Mouse (Mus musculus) adipocyte (in vitro differentiated cells): ENCODE results near the gene Etfa.
A peak's percentile ranks its signal among the peaks of the same experiment; 100 is the strongest.

ENCODE experiments used
- DNase-seq: peaks from one replicate; pipeline ENCODE4 v3.0.0-alpha.2; 2016; ENCODE audit warnings: low spot score

Etfa gene

DNA sequence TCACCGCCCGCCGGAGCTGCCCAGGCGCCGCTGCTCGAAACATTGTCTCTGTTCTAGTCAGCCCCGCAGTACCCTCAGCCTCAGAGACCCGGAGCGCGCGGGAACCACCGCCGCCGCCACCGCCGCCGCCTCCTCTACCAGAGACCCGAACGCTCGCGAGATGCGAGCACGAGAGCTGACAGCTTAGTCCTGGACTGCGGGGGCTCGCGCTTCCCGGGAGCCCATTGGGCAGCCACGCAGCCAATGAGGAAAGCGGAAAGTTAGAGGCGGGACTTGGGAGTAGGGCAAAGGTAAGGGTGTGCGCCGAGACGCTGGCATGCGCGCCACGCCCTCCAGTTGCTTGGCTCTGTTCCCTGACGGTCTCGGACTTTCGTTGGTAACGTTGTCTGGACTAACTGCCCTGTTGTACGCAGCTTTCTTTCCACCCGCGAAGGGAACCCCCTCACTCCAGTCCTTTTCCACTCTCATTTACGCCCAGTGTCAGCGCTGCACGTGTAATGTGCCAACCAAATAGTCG is at the start of gene Etfa:
TSS of gene Etfa (minus strand) at position 217 of the 517 bp plus-strand sequence.
- DNase-seq, result peak; percentile 98

DNA sequence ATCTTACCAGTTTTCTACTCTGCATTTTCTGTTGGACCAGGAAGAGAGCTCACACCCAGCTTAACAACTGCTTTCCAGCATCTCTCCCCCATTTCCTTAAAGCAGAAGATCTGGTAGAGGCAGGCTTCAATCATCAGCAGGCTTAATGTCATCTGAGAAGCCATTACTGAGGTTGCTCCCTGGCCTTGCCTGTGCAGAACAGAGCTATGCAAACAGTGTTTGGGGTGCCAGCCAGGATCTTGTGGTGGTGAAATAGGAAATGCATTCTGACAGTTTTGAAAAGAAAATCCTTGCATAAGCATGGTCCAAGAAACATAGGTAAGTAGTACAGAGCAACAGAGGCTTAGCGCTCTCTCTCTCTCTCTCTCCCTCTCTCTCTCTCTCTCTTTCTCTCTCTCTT is 48.9 kb upstream of the Etfa start:
- peak; percentile 45 for DNase-seq

DNA sequence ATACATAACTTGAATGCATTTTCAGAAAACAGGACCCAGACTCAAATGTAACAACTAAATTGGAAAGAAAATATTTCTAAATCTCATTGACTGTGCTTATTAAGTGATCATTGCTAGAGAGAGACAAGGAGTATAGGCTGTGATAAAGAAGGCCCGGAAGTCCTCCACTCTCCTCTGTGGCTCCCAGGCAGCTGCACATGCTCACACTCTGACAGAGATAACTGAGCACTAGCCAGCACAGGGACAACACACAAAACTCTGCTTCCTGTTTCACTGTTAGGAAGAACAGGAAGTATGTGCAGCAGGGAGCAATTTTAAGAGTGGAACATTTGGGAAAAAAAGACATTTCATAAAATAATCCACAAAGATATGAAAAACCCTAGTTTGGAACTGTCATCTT is 42.9 kb upstream of the Etfa start:
- DNase-seq, result no peak

DNA sequence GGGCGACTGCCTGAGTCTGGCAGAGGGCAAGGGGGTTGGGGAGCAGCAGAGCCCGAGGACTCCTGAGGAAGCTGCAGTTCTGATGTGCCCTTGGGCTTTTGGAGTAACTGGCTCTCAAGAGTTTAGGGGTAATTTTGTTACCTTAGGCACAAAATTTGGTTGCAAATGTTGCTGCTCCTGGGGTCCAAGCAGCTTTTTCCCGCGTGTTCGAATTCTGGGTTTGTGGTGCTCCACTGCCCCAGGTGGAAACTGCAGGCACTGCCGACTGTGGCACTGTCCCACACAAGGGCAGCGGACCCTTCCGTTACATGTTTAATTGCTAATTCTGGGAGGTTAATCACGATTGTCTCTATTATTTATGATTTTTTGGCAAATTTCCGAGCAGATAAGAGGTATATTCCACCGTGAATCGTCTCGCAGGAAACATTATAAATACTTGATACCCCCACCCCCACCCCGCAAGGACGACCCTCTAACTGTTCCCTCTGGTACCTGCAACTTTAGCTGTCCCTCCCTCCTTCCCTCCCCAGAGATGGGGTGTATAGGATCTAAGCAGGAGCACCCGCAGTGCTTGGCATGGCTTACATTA is 37.4 kb upstream of the Etfa start:
- DNase-seq, result no peak

DNA sequence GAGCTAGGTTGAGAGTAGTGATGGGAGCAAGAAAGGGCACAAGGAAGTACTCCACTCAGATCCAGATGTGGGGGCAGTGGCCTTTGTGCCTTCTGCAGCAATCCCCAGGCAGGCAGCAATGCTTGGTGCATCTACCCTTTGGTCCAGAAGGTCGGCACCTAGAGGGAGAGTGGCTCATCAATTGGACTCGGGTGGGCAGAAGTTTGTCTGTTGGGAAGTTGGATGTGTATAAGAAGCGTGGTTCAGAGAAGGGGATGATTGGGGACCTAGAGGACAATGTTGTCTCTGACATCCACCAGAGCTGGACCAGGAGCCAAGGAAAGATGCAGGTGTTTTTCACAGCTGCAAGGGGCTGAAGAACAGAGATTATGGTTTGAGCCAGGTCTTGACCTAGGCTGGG is 36.8 kb upstream of the Etfa start:
- no peak for DNase-seq

DNA sequence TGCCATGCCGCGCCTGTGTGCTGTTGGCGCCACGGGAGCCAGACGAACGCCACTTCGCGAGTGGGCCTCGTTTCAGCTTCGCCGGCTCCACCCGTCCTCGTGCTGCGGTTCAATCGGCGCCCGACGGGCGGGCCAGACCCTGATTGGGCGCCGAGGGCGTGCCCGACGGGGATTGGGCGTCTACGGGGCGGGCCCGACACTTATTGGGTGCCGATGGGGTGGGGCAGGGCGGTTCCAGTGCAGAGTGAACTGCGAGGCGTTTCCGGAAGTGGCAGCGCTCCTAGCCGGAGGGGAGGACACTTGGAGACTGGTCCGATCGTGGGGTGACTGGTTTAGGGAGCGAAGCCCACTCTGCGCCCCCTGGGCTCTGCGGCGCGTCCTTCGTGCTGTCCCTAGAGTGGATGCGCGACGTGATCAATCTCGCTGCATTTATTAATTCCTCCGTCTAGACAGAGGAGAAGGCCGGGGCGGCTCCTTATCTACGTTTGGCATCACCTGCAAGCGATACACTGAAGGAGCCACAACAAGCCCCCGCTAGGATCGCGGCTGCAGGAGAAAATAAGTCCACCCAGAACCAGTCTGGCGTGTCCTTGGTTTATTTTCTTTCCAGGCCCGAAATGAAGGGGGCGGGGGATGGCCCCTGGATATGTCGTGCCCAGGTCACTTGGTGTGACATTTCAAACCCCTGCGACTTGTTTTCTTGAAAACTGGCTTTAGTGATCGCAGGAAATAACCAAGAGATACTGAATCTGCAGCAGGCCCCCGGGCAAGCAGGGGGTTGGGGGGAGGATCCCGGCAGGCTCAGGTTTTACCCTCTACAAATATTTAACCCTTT is 34.4 kb upstream of the Etfa start:
- no peak for DNase-seq

DNA sequence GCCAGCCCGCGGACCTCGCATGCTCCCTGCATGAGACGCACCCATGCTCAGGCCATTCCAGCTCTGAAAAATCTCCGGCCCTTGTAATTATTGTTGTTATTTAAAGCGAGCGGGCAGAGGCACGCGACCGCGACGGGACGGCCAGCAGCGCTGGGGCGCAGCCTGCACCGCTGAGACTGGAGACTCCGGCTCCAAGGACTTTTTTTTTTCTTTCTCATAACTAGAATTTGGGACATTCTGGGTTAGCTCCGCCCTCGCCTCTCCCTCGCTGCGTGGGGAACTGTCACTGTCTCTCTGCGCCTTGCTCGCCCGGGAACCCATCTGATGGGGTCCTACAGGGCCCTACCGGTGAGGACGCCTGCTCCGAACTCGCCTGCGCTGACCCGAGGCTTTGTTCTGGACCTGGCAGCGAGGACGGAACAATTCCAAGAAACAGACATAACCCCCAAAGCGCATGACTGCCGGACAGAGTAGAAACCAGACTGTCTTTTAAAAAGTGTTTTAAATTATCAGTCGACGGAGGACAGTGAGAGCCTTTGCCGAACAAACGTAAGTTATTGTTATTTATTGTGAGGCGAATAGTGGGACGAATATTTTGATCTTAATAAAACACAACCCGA is 33.6 kb upstream of the Etfa start:
- no peak for DNase-seq

DNA sequence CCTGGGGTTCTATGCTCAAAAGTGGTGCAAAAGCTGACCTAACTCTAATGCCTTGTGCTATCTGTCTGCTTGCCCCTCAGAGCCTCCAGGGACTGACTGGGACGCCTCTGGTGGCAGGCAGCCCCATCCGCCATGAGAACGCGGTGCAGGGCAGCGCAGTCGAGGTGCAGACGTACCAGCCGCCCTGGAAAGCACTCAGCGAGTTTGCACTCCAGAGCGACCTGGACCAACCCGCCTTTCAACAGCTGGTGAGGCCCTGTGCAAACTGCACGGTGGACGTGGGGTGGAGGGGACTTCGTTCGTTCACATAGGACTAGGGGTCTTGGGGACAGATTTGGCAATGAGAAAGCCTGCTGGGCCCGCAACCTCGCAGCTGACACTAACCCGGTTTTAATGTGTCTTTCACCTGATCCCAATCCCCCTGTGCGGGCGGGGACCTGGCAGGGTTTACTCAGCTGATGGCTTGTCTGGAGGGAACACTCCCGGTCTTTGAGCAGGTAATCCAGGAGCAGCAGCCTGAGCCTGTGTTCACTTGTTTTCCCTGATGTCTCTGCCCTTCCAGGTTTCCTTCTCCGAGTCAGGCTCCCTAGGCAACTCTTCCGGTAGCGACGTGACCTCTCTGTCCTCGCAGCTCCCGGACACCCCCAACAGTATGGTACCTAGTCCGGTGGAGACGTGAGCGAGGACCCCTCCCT is 33.0 kb upstream of the Etfa start:
- no peak for DNase-seq

DNA sequence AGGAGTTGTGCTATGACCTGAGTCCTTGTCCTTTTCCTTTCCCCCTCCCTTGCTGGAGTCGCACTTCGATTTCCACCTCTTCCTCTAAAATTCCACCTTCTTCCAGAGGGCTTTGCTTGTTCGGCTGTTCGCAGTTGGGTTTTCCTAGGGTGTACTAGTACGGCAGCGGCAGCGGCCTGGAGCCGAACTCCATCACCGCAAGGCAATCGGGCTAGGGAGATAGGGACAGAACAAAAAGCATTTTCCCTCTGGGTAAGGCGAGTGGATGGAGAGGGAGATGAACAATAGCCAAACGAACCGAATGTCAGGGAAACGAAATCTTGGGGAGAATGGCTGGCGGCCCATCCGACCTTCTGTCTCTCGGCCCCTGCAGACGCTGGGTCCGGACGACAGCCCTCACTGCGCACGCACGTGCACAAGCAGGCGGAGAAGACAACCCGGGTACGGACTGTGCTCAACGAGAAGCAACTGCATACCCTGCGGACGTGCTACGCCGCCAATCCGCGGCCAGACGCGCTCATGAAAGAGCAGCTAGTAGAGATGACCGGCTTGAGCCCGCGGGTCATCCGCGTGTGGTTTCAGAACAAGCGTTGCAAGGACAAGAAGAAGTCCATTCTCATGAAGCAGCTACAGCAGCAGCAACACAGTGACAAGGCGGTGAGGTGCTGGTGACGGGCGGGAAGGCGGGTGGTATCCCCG is 31.8 kb upstream of the Etfa start:
- no peak for DNase-seq

DNA sequence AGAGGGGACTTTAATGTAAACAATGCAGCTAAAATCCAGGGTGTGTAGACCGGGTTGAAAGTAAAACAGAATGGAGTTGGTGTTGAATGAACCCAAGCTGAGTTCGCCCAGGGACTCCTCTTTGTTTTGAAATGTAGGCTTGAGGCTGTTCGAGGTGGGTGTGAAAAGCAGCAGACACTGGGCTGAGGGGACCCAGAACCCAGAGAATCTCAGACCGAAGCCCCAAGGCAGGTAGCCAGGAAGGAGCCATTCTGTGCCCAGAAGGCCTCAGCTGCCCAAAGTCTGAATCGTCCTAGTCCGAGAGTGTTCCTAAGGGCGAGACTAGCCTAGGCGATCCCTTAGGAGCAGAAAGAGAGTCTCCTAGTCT is 31.3 kb upstream of the Etfa start:
- no peak for DNase-seq

DNA sequence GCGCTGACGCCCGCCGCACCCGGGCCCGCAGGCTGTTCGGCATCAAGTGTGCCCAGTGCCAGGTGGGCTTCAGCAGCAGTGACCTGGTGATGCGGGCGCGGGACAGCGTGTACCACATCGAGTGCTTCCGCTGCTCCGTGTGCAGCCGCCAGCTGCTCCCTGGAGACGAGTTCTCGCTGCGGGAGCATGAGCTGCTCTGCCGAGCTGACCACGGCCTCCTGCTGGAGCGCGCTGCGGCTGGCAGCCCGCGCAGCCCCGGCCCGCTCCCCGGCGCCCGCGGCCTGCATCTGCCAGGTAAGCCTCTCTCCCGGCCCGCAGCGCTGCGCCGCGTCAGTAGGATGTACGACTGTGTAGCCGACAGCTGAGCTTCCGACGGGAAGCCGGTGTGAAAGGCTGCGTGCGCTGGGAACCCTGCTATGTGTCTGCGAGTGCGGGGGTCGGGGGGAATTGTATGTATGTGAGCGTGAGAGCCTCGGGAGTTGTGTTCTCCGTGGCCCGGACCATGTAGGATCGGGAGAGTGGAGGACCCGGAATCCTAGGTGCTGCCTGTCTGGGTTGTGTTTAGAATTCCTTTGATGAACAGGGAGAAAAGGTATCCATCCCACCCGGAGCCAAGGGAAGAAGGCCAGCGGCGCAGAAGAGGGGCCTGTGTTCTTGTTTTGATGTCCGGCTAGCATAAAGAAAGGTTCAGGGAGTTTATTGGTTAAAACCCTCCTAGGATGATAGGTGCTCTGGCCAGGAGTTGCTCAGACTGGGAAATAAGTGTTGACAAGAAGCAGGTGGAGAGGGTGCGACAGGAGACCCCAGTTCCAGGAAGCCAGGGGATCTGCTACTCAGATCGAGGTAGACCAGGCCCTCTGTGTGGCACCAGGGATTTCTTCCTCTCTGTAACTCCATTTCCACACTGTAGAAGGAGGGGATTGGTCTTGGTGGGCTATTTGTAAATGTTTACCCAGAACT is 30.6 kb upstream of the Etfa start:
- no peak for DNase-seq

DNA sequence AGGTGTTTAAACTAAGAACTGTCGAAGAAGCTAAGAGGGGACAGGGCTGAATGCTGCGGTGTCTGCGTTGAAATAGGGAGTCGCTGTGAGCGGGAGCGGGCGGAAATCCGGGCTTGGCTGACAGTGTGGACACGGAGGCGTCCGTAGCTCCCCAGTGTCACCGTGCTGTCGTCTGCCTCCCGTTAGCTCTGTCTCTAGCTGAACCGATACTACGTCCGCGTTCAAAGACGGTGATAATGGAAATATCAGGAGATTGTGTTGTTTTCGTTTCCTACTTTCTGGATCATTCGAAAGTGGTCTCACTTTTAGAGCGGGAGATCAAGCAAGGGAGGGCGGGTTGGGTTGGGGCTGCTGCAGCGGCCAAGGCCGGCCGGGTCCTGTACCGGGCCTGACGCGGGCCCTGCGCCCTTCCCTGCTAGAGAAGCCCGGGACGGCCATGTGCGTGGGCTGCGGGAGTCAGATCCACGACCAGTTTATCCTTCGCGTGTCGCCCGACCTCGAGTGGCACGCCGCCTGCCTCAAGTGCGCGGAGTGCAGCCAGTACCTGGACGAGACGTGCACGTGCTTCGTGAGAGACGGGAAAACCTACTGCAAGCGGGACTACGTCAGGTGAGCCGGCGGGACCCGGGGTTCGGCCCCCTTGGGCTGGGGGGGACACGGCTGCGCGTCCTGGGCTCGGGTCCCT is 29.8 kb upstream of the Etfa start:
- no peak for DNase-seq

DNA sequence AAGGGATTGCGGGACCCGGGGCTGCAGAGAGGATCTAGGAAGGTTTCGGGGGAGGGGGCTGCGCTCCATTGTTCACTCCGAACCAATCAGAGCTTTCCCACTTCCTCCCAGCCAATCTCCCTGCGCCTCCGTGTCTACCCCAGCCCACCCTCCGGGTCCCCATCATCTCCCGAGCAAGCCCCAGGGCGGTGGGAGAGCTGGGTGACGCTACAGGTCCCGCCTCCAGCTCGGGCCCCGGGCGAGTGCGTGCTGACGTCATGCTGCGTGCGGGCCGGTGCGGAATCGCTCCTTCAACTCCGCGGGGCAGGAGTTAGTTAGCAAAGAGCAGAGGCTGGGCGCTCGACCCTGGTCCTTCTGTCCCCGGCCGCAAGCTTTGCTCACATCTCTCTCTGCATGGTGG is 28.8 kb upstream of the Etfa start:
- peak; percentile 40 for DNase-seq

DNA sequence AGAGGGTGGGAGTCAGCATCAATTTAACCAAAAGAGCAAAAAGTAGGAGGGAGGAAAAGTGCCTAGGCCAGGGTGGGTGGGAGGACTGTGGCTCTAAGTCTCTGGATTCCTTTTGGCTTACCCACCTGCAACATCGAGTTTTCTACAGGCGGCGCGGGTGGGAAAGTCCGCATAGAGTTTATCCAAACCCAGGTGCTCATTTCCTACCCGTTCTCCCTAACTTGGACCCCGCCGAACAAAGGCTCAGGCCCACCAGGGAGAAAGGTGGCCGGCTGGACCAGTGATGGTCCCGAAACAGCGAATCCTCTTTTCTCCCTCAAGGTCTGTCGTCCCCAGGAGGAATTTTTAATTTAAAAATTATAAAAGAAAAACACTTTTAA is 28.3 kb upstream of the Etfa start:
- no peak for DNase-seq

DNA sequence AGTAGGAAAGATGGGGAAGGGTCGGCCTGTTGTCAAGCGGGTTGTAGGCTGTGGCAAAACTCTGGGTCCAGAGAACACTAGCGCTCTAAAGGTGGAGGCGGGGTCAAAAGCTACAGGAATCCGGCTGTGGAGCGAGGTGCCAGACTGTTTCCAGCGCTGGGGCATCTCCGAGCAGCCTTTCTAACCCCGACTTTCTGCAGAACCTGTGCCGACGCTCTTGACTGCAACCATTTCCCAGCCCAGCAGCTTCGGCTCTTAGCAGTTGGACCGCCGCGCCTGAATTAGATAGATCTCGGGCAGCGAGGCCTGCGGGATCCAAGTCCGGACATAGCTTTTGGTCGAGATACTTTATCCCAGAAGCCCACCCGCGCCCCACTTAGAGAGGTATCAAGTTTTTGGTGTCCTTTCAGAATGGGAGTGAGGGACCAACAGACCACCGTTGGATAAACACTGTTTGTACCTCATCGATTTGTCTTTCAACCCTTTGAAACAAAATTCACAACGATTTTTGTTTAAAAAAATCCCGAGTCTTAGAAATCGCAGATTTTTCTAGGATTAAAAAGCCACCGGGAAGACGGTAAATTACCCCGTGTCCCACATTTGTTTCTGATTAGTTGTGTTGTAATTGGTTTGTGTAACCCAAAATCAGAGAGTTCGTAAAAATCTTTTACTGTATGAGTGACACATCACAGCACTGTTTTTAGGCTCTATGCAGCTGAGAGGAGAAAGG is 27.8 kb upstream of the Etfa start:
- no peak for DNase-seq

DNA sequence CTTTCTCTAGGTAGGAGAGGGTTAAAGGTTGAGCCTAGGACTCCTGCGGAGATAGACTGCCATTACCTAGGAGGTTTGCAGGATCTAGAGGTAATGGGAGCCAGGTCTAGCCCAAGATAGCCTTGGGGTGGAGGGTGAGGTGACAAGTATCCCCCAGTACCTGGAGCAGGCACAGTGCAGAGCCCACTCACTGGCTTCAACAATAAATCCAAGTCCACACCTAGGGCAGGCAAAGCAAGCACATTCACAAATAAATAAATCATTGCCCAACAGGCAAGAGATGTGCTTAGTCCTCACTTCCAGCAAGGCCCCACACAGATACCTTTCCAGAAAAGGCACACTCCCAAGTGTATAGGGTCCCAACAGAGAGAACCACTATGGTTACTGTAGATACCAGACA is 27.0 kb upstream of the Etfa start:
- DNase-seq, result no peak

DNA sequence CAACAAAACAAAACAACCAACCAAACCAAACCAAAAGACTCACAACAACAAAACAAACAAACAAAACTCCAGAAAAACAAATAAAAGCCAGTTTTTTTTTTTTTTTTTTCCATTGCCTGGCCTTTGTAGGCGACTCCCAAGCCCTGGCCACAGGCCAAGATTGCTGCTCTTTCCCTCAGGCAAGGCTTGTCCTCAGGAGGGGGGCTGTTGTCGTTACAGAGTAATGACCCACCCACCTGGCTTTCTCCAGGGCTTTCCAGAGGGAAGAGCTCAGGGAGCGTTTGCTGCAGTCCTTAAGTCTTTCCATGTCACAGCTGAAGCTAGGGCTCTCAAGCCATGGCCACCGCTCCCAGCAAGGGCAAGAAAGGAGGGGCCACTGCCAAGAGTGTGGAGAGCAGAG is 26.3 kb upstream of the Etfa start, which contains the start of gene Isl2:
TSS of gene Isl2 (plus strand) at position 296 of the 400 bp plus-strand sequence.
- peak; percentile 64 for DNase-seq

DNA sequence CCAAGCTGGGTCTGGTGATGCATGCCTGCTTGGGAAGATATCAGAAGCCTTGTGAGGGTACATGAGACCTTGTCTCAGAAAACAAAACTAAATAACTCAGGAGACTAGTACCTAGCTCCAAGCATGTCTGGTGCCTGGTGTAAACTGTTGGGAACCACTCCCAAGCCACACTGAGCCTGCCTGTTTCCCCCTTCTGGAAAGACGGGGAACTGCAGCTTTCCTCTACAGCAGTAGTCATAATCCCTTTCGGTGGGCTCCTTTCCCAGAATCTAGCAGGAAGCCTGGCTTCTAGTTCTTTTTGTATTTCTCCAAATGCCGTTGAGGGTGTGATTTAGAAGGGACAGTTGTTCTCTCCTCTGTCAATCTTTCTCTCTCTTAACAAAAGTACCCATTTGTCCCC is 23.9 kb upstream of the Etfa start:
- peak; percentile 57 for DNase-seq

DNA sequence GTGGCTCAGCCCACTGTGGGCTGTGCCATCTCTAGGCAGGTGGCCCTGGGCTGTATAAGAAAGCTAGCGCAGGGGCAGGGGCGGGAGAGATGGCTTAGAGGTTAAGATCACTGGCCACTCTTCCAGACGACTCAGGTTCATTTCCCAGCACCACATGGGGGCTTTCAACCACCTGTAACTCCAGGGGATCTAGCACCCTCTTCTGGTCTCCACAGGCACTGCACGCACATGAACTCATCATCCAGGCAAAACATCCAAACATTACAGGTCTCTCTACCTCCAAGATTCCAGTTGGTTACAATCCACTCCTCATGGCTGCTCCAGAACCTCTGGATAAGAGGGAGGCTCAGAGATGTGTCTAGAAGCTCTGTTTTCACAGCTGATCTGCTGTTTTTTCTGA is 13.7 kb upstream of the Etfa start:
- DNase-seq, result no peak
